9 mouse cellular contexts compared by ENCODE assay signal in genomic region chr8:64204167-64204566, GRCm38 (mm10). TPM values are rescaled to one million over a fixed set of nuclear protein-coding genes. Genes with fewer than 3 reads are reported as not detected.
DNase-seq lines count a peak whose midpoint lies in the region; ATAC-seq lines count a peak whose summit lies in the region.
"Had no signal": no experiment of that assay in that cellular context is flagged by ENCODE, and none has a peak within 500 bp of the region (broad histone marks: within the 10 kb centered on the region; RNA-seq: fewer than 3 reads in every experiment).

No protein-coding gene starts in this region.

- peak overlapping the region; percentile 31; the same call in 1 of the 2 replicates for H3K9ac ChIP-seq in hindbrain, embryonic 16.5 days (ENCODE audit: low read depth, low read length)
- H3K9ac ChIP-seq in limb, embryonic 11.5 days (ENCODE audit: low read length) = no peak overlapping the region; the same call in 1 of the 2 replicates
- no peak overlapping the region for H3K9ac ChIP-seq in midbrain, embryonic 14.5 days (replicated peaks; ENCODE audit: low read length)

- peaks cover 11% of the 10 kb centered on the region for H3K4me1 ChIP-seq in hindbrain, embryonic 16.5 days (ENCODE audit: control insufficient read depth, insufficient read depth, low read depth, low read length)
- H3K4me1 ChIP-seq in limb, embryonic 11.5 days (ENCODE audit: control insufficient read depth, insufficient read depth, low read length) = peaks cover 5% of the 10 kb centered on the region
- H3K4me1 ChIP-seq in midbrain, embryonic 14.5 days (ENCODE audit: control insufficient read depth, insufficient read depth, low read length) = peaks cover 7% of the 10 kb centered on the region; the same call in 1 of the 2 replicates

- H3K9me3 ChIP-seq in hindbrain, embryonic 16.5 days (ENCODE audit: control insufficient read depth, low read length) = no peaks in the 10 kb centered on the region
- H3K9me3 ChIP-seq in limb, embryonic 11.5 days (ENCODE audit: control insufficient read depth, low read length) = no peaks in the 10 kb centered on the region
- no peaks in the 10 kb centered on the region for H3K9me3 ChIP-seq in midbrain, embryonic 14.5 days (ENCODE audit: control insufficient read depth, low read length)

- intact Hi-C loops in gastrocnemius, postnatal 36 days (cut with DNase I) = no loop called here

- 2% methylated on average over 19 of the region's 19 CpGs for WGBS in hindbrain, embryonic 16.5 days
- WGBS in limb, embryonic 11.5 days = 1% methylated on average over 19 of the region's 19 CpGs
- 2% methylated on average over 19 of the region's 19 CpGs for WGBS in midbrain, embryonic 14.5 days

- no peaks in the 10 kb centered on the region for H3K36me3 ChIP-seq in hindbrain, embryonic 16.5 days (ENCODE audit: control insufficient read depth, insufficient read depth, low read length)
- H3K36me3 ChIP-seq in limb, embryonic 11.5 days (ENCODE audit: control insufficient read depth, insufficient read depth, low read length) = no peaks in the 10 kb centered on the region
- H3K36me3 ChIP-seq in midbrain, embryonic 14.5 days (ENCODE audit: control insufficient read depth, insufficient read depth, low read length) = no peaks in the 10 kb centered on the region

- H3K27ac ChIP-seq in hindbrain, embryonic 16.5 days (ENCODE audit: low read depth, low read length) = no peak overlapping the region
- no peak overlapping the region for H3K27ac ChIP-seq in limb, embryonic 11.5 days (replicated peaks; ENCODE audit: low read depth, low read length)
- no peak overlapping the region for H3K27ac ChIP-seq in midbrain, embryonic 14.5 days (replicated peaks; ENCODE audit: low read depth, low read length)

- peak overlapping the region; percentile 100 for H3K4me2 ChIP-seq in hindbrain, embryonic 16.5 days (ENCODE audit: low read length)
- H3K4me2 ChIP-seq in limb, embryonic 11.5 days (ENCODE audit: low read depth, severe bottlenecking) = peak overlapping the region; percentile 94
- peak overlapping the region; percentile 98 for H3K4me2 ChIP-seq in midbrain, embryonic 14.5 days (ENCODE audit: low read length)

- peak; percentile 76 for ATAC-seq in hindbrain, embryonic 16.5 days
- ATAC-seq in limb, embryonic 11.5 days (ENCODE audit: insufficient number of reproducible peaks, low FRiP score, low TSS enrichment, low read depth) = peak; percentile 46; the same call in 1 of the 2 replicates
- ATAC-seq in midbrain, embryonic 14.5 days (ENCODE audit: low FRiP score, low TSS enrichment) = peak; percentile 48
- no peak for ATAC-seq in monocyte, adult 5-6 weeks (replicated peaks; ENCODE audit: insufficient number of reproducible peaks, low FRiP score, low TSS enrichment, poor library complexity, severe bottlenecking)

- DNase-seq in brain, adult 2 months (ENCODE audit: low read depth, low spot score) = peak; percentile 94
- peak; percentile 40 for DNase-seq in embryo, embryonic 9.5 days (ENCODE audit: extremely low spot score)
- peak; percentile 56 to 57 for DNase-seq in gastrocnemius, postnatal 36 days
- DNase-seq in limb, embryonic 11.5 days (ENCODE audit: low spot score) = peak; percentile 65
- peak; percentile 72 for DNase-seq in midbrain, embryonic 14.5 days
- DNase-seq in testis, postnatal 10 days (ENCODE audit: low spot score) = peak; percentile 57

- no peaks in the 10 kb centered on the region for H3K27me3 ChIP-seq in hindbrain, embryonic 16.5 days (replicated peaks; ENCODE audit: control insufficient read depth, insufficient read depth, low read length)
- H3K27me3 ChIP-seq in limb, embryonic 11.5 days (ENCODE audit: control insufficient read depth, insufficient read depth, low read length) = peaks cover 4% of the 10 kb centered on the region; the same call in 1 of the 2 replicates
- H3K27me3 ChIP-seq in midbrain, embryonic 14.5 days (ENCODE audit: control insufficient read depth, insufficient read depth, low read length) = peaks cover 14% of the 10 kb centered on the region; the same call in 1 of the 2 replicates

- H3K4me3 ChIP-seq in hindbrain, embryonic 16.5 days (ENCODE audit: low read length) = peak overlapping the region; percentile 79
- no peak overlapping the region; the same call in 1 of the 2 replicates for H3K4me3 ChIP-seq in limb, embryonic 11.5 days (ENCODE audit: low read depth, low read length)
- H3K4me3 ChIP-seq in midbrain, embryonic 14.5 days (replicated peaks; ENCODE audit: low read depth, low read length) = peak overlapping the region; percentile 70
- H3K4me3 ChIP-seq: erythroblast, embryonic 14.5 days had no signal

RNA-seq across cellular contexts. Expression of gene Tll1, which starts 1.9 kb away (rescaled TPM):
- under 1 TPM; 0.44 to 0.77 TPM for total RNA-seq in gastrocnemius, postnatal 36 days (2021)
- 3.8 and 4.3 TPM in 2 replicates for polyA plus RNA-seq in hindbrain, embryonic 16.5 days (2015; fragmentation: Nextera tagmentation; extraction: Ambion mirVana)
- 1.7 TPM in 2 replicates for polyA plus RNA-seq in limb, embryonic 11.5 days (2014; fragmentation: Nextera tagmentation; extraction: Ambion mirVana)
- 3.6 and 4.2 TPM in 2 replicates for polyA plus RNA-seq in midbrain, embryonic 14.5 days (2014; fragmentation: Nextera tagmentation; extraction: Ambion mirVana)
- not detected in 3 replicates for total RNA-seq in monocyte, adult 5-6 weeks (2017)
- polyA plus RNA-seq: erythroblast, embryonic 14.5 days had no signal

Comparison
In these comparisons a context has a peak if more than half of its experiments do, and no peak if none do; other contexts are left out.
1. DNase-seq: peak in every context shown above with its lines; median percentile 94 in brain, adult 2 months; 72 in midbrain, embryonic 14.5 days; 65 in limb, embryonic 11.5 days; 57 in testis, postnatal 10 days; 56 in gastrocnemius, postnatal 36 days; 40 in embryo, embryonic 9.5 days.